Mouse (Mus musculus) layer of hippocampus, adult 18-20 months (tissue): ENCODE data around the gene Parn. TPM values are rescaled to one million over a fixed set of nuclear protein-coding genes. Genes with fewer than 3 reads are reported as not detected.

Source experiments
- DNase-seq, 2 experiments: peaks; one replicate each; pipeline ENCODE4 v3.0.0; 2022; ENCODE audit warnings: low spot score in 2 of 2
- total RNA-seq, 2 experiments: library from RNA; stranded (reverse); gene quantifications; 2 replicates each; pipeline ENCODE4 v1.2.3; 2021

Parn gene
- total RNA-seq, 2 experiments from 2014 or later, result 24.9 to 25.3 TPM

- peak in 1 of 2 experiments; percentile 19 for DNase-seq
These were observed 39.6 kb downstream of the Parn start for GRCm38 (mm10) chr16:13628345-13628744.

- no peak for DNase-seq
These were observed 46.0 kb downstream of the Parn start for GRCm38 (mm10) chr16:13621745-13622507.

- no peak for DNase-seq
These were observed 47.8 kb downstream of the Parn start for GRCm38 (mm10) chr16:13620194-13620593.

GRCm38 (mm10) chr16:13615276-13615675 lies 52.7 kb downstream of the Parn start:
- DNase-seq, result no peak

GRCm38 (mm10) chr16:13612571-13612970 lies 55.4 kb downstream of the Parn start:
- peak in 1 of 2 experiments; percentile 8 for DNase-seq

GRCm38 (mm10) chr16:13612058-13612457 lies 55.9 kb downstream of the Parn start:
- peak in 1 of 2 experiments; percentile 21 for DNase-seq

- no peak for DNase-seq
These were observed 56.6 kb downstream of the Parn start for GRCm38 (mm10) chr16:13611399-13611798.

- DNase-seq, result no peak
These were observed 57.0 kb downstream of the Parn start for GRCm38 (mm10) chr16:13610951-13611381.

- no peak for DNase-seq
These were observed 59.3 kb downstream of the Parn start for GRCm38 (mm10) chr16:13608705-13609085.

GRCm38 (mm10) chr16:13607987-13608704 lies 59.8 kb downstream of the Parn start:
- no peak for DNase-seq

GRCm38 (mm10) chr16:13602779-13603178 lies 65.2 kb downstream of the Parn start:
- no peak for DNase-seq

GRCm38 (mm10) chr16:13589049-13589408 lies 78.9 kb downstream of the Parn start:
- DNase-seq, result no peak

GRCm38 (mm10) chr16:13588182-13589048 lies 79.6 kb downstream of the Parn start:
- no peak for DNase-seq

- DNase-seq, result peak in 1 of 2 experiments; percentile 3
These were observed 82.7 kb downstream of the Parn start for GRCm38 (mm10) chr16:13585234-13585633.

- DNase-seq, result no peak
These were observed 87.2 kb downstream of the Parn start for GRCm38 (mm10) chr16:13580784-13581183.

- no peak for DNase-seq
These were observed 88.0 kb downstream of the Parn start for GRCm38 (mm10) chr16:13580016-13580415.

- DNase-seq, result no peak
These were observed 92.7 kb downstream of the Parn start for GRCm38 (mm10) chr16:13575306-13575705.

GRCm38 (mm10) chr16:13568280-13568679 lies 99.7 kb downstream of the Parn start:
- no peak for DNase-seq

- DNase-seq, result no peak
These were observed 100.4 kb downstream of the Parn start for GRCm38 (mm10) chr16:13567614-13568013.

- DNase-seq, result no peak
These were observed 101.6 kb downstream of the Parn start for GRCm38 (mm10) chr16:13566351-13566750.

GRCm38 (mm10) chr16:13565291-13565690 lies 102.7 kb downstream of the Parn start:
- DNase-seq, result peak in 1 of 2 experiments; percentile 22

- no peak for DNase-seq
These were observed 110.2 kb downstream of the Parn start for GRCm38 (mm10) chr16:13557784-13558183.
